Mouse (Mus musculus) MN1 (cell line): ENCODE results near the gene Gpr22.

Experiments used
- DNase-seq: peaks from one replicate; pipeline ENCODE4 v3.0.0-alpha.2; 2016; ENCODE audit warnings: low spot score

Gene Gpr22

DNA sequence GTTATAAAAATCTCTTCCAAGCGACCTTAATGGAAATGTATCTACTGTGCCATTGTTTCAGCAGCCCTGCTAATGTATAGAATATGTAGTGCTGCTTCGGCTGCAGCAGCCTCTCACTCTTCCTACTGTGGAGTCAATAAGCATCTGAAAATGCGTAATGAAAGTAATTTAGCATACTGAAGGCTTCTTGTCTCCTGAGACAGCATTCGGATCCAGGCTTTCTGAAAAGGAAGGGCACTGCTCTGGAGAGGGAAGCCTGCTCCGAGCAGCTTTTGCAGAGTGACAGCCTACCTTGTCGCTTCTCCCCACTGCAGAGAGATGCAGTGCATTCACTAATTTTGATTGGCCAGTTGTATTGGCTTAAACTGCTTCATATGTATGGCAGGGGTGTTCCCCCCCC lies at the start of gene Gpr22:
Gene Gpr22 (minus strand): TSS at position 348 of the 400 bp plus-strand sequence.
- peak; percentile 73 for DNase-seq

DNA sequence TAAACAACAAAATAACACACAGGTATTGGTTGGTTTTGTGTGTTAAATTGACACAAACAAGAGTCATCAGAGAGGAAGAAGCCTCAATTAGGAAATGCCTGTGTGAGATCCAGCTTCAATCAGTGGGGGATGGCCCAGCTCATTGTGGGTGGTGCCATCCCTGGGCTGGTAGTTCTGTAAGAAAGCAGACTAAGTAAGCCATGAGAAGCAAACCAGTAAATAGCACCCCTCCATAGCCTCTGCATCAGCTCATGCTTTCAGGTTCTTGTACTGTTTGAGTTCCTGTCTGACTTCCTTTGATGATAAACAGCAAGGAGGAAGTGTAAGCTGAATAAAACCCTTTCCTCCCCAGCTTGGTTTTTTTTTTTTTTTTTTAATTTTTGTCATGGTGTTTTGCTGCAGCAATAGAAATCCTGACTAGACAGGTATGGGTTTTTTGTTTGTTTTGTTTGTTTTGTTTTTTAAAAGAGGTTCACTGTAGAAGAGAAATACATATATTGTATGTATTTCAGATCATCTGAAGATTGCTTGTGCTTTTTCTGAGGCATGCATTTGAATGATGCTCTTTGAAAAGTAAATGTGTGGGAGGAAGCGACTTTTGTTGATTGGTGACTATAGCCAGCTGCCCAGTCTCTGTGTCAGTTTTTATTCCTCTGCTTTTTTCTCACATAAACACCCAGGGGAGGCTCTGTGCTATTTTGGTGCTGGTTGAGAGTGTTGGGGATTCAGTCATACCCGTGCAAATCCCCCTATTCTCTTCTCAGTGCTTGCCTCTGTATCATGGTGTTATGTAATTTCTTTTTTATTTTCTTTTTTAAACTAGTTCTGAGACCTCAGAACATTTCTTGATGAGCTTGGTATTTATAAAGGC lies 42.4 kb upstream of the Gpr22 start:
- DNase-seq, result no peak

DNA sequence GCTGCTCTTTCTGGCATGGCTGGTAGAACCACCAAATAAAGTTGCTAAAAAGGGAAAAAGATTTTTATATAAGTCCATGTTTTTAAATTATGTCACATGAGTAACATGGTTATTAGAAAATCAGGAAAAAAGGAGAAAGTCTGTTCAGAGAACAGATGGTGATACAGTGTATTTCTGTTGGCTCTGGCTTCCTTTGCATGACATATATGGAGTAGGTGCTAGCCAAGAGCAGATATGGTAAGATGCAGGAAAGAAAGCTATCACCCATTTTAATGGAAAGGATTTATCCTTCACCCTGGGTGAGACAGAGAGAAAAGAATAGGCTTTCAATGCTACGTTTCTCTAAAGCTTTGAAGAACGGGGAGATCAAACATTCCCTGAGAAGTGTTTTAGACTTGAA lies 40.7 kb upstream of the Gpr22 start:
- no peak for DNase-seq

DNA sequence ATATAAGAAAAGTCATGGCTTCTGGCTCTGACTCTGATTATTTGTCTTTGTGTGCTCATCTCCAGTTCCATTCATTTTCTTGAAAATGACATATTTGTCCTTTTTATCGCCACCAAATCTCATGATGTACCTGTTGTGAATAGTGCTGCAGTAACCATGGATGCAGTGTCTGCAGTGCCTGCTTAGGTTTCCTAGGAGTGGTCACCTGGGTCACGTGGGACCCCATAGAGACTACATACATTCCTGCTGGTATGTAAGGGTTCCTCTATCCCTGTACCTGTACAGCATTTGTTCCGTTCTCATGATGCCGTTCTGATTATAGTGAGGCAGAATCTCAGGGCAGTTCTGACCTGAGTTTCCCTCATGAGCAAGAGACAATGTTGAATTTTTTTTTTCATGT lies 36.1 kb upstream of the Gpr22 start:
- DNase-seq, result no peak

DNA sequence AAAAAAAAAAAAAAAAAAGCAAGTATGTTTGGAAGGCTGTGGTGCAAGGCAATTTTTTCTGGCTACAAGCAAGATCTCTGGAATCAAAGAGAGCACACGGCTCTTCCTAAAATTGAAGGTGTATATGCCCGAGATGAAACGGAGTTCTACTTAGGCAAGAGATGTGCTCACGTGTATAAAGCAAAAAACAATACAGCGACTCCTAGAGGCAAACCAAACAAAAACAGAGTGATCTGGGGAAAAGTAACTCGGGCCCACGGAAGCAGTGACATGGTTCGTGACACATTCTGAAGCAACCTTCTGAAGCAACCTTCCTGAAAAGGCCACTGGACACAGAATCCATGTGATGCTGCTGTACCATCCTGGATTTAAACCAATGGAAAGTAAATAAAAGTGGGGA lies 33.6 kb upstream of the Gpr22 start:
- DNase-seq, result no peak

DNA sequence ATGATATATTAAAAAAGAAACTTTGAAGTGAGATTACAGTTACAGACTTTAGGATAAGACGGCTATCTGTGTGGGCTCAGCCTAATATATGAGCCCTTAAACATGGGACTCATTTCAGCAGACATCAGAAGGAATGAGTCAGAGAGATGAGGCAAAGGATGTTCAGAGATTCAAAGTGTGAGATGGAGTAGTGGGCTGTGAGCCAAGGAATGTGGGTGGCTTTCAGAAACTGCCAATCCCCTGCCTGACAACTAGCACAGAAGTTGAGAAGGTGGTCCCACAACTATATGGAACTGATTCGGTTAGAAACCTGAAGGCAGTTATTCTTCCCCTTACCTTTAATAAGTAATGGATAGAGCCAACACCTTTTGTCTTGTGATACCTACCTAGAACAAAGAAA lies 20.9 kb upstream of the Gpr22 start:
- no peak for DNase-seq

- DNase-seq, result no peak
These were observed 16.4 kb upstream of the Gpr22 start for GRCm38 (mm10) chr12:31730126-31730525.

- no peak for DNase-seq
These were observed 13.0 kb upstream of the Gpr22 start for GRCm38 (mm10) chr12:31726707-31727106.

DNA sequence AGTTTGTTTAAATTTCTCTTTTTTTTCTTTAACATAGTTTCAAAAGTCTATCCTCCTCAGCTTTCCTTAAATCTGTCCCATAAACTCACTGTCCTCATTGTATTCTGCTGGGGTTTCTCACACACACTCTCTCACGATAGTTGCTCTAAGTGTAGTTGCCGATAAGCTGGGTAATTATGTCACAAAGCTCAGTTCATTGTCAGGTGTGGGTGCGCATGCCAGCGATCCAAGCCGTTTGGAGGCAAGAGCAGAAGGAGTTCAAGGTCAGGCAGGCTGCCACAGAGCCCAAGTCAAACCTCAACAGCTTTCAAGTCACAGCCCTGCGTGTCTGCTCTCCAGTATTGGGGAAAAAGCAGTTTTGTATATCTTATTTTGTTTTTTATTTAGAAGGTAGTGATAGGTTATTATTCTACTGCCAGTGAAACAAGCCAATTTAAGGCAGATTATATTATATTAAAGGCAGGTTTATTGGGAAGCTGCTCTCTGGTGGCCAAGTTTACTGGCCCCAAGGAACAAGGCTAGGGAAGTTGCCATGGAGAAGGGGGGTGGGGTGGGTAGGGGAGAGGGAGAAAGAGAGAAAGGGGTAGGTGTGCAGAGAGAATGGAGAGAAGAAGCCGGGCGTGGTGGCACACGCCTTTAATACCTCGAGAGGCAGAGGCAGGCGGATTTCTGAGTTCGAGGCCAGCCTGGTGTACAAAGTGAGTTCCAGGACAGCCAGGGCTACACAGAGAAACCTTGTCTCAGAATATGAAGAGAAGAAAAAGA lies 11.9 kb upstream of the Gpr22 start:
- no peak for DNase-seq

GRCm38 (mm10) chr12:31724576-31724975 lies 10.8 kb upstream of the Gpr22 start:
- no peak for DNase-seq

- peak; percentile 57 for DNase-seq
These were observed 6.0 kb upstream of the Gpr22 start for GRCm38 (mm10) chr12:31719586-31720275.

- no peak for DNase-seq
These were observed 323 bp upstream of the Gpr22 start for GRCm38 (mm10) chr12:31714070-31714469.

DNA sequence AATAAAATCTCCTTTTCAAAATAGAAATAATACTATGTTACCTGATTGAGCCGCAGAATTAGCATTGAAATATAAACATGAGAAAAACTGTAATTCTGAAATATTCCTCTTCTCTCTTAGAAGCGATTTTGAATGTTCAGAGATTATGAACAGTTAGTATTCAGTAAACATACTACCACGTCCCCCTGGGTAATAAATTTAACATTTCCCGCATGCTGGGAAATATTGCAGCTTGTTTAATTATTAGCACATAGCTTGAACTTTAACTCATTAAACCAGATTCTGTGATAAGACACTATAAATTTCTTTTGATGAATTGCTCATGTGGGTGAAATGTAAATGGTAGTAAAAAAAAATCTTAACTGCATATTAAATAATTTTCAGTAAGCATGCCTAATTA lies 1.0 kb downstream of the Gpr22 start:
- no peak for DNase-seq

DNA sequence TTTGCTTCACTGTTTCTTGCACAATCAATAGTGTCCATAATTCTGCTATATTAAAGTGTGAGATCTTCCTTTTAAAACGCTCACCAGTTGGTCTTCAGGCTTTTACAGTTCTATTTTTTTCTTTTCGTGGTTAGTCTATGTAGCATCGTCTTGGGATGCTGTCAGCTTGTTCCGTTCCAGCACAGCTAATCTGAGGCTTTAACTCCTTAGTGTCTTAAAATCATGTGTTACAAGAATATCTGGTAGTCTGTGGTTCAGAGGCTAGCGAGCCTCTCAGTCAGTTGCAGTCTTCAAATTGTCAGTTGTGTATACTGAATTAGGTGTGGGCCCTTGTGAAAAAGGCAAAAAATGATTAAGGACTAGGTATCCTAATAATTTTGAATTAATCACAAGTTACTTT lies 1.5 kb downstream of the Gpr22 start:
- peak; percentile 49 for DNase-seq

DNA sequence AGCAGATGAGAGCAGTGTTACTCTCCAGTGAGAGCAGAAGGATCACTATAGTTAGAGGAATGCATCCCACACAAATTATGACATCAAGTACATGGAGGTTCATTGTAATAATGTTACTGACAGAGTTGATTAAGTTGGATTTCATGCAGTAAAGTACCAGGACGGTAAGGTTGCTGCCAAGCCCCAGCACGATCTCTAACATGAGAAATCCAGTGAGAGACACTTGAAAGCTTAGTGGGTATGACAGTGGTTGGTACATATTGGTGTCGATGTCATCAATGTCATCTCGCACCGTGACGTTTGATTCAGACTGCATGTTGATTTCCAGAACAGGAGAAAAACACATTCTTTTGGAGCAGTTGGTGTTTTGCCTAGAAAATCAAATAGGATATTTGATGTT lies 4.1 kb downstream of the Gpr22 start:
- no peak for DNase-seq

DNA sequence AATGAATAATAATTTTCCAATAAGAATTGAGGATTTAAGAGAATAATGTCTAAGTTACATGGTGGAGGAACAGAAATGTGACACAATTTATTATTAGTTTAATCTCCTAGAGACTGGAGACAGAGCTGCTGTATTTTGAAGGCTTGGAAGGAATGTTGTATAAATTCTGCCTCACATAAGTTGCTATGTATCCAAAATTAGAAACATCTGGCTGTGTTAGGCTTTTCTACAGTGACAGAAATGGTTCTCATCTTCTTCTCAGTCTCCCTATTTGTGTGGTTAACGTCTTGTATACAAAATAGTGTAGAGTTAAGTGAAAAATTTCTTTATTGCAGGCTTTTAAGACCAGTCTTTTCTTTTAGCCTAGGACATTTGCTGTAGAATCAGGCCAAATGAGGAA lies 6.2 kb downstream of the Gpr22 start:
- DNase-seq, result no peak

GRCm38 (mm10) chr12:31706168-31706567 lies 7.6 kb downstream of the Gpr22 start:
- DNase-seq, result peak; percentile 53

GRCm38 (mm10) chr12:31703904-31704303 lies 9.8 kb downstream of the Gpr22 start:
- no peak for DNase-seq

- DNase-seq, result no peak
These were observed 12.3 kb downstream of the Gpr22 start for GRCm38 (mm10) chr12:31701411-31701810.

DNA sequence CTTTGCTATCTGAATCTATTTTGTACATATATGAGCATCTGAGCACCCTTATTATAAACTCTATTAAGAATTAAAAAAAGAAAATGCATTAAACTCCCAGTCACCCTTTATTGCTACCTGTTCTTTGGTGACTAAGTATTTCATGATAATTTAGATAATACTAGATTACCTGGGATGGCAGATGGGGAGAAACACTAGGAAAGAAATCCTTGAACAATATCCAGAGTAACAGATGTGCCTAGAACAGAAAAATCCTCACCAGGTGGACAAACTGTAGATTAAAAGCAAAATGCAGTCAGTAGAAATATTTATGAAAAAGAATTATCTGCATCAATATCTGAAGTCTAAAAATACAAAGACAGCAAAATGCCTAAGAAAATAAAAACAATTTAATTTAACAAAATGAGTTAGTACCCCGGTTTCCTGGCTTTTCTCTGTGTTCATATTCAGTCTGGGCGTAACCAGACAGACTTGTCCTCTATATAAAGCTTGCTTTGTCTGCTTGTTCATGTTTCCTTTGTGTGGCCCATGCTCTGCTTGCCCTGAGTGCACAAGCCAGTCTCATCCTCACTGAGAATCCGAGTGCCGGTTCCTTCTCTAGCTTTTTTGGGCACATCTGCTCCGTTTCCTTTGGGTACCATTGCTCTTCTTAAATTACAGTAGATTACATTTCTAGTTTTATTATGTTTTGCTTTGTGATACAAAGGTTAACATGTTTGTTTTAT lies 13.0 kb downstream of the Gpr22 start:
- DNase-seq, result no peak

GRCm38 (mm10) chr12:31693278-31693677 lies 20.5 kb downstream of the Gpr22 start:
- DNase-seq, result no peak

GRCm38 (mm10) chr12:31686679-31687078 lies 27.1 kb downstream of the Gpr22 start:
- DNase-seq, result no peak
